Mouse (Mus musculus): ENCODE data around the gene Wdr26. TPM values are rescaled to one million over a fixed set of nuclear protein-coding genes. Genes with fewer than 3 reads are reported as not detected.

Wdr26 gene
- total RNA-seq, 2 experiments from 2014 or later, result 96.0 to 103 TPM

DNA sequence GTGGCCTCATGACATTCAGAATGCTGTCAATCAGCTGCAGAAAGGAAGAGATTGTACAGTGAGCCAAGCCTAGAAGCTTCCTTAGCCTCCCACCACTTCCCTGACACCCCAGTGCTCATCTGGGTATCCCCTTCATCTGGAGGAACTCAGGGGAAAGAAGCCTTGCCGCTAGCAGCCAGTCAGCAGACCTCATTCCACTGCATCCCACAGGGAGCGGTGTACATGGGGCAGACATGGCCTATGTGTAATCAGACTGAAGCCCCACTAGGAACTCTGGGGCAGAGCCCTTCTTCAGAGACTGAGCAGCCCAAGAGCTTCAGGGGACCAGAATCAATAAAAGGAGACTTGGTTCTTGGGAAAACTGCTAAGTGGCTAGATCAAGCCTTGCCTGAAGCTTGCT lies 33.3 kb upstream of the Wdr26 start:
- DNase-seq (ENCODE audit: low spot score), result no peak
- intact Hi-C loops (cut with DNase I), result no loop called here

DNA sequence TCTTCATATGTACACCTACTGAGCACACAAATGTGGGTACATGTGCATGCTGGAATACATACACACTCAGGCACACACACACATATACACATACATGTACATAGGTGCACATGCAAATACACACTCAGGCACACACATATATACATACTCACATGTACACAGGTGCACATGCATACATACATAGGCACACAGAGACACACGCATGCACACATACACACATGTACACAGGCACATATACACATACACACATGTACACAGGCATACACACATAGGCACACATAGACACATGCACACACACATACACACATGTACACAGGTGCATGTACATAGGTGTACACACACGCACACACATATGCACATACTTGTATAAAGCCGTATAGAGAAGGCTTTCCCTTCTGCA lies 29.4 kb upstream of the Wdr26 start:
- intact Hi-C loops (cut with DNase I), result no loop called here
- no peak for DNase-seq (ENCODE audit: low spot score)

DNA sequence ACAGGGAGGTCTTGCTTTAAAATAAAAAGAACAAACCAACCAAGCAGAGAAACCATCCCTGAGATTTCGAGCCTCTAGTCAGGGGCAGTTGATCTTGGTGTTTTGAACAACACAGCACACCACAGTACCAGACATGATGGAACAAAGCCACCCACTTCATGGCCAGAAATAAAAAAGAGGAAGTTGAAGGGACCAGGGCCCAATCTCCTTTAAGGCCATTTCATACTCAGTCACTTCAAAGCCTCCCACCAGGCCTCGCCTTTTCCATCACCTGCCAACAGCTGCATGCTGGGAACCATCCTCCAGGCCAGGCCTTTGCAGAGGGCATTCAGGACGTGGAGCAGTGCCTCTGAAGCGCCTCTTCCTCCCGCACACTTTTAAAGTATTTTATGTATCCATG lies 25.5 kb upstream of the Wdr26 start:
- DNase-seq (ENCODE audit: low spot score), result no peak
- intact Hi-C loops (cut with DNase I), result no loop called here

DNA sequence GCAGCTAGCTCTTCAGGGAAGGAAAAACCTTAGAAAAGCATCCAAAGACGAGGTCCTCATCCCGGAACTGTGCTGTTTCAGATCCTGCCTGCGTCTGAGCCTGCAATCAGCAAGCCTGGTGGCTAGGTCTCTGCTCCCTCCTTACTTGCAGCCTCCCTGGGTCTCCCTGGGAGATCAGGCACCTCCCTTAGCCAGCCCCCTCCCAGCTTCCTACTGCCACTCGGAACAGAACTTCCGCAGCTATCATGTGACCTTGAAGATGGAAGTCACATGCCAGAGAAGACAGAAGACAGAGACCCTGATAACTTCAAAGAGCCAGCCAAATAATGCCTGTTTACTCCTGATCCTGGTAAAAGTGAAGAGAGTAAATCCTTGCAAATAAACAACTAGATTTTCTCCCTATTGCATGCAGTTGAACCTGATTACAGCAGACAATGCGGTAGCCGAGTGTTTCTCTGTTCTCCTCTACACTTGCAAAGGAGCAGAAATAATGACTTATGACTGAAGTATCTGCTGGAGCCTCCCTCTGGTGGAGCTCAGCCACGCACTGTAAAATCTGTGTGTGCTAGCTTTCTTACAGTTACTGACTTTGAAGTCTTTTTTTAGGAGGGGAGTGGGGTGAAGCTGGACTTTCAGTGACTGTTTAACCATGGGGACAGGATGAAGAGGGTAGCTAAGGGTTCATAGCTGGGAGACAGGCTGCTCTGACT lies 22.7 kb upstream of the Wdr26 start:
- intact Hi-C loops (cut with DNase I), result loop anchor here (5.0 kb wide), 1 partner anchor 87 kb away; no protein-coding TSS in a partner anchor
- DNase-seq (ENCODE audit: low spot score), result no peak

DNA sequence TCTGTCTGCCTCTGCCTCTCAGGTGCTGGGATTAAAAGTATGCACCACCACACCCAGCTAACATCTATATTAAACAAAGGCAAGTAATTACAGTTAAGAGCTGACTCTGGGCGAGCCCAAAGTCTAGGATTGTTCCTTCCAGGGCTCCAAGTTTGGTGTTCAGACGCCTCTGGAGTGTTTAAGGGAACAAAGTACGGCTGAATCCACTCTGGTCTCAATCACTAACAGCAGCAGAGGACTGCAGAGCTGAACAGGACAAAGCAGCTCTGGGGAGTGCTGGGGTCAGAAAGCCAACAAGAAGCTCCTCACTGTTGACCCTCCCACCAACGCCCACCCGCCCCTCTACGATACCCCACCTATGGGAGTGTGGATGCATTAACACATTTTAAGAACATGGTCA lies 21.9 kb upstream of the Wdr26 start:
- intact Hi-C loops (cut with DNase I), result loop anchor here (5.0 kb wide), 1 partner anchor 86 kb away; no protein-coding TSS in a partner anchor
- DNase-seq (ENCODE audit: low spot score), result no peak

DNA sequence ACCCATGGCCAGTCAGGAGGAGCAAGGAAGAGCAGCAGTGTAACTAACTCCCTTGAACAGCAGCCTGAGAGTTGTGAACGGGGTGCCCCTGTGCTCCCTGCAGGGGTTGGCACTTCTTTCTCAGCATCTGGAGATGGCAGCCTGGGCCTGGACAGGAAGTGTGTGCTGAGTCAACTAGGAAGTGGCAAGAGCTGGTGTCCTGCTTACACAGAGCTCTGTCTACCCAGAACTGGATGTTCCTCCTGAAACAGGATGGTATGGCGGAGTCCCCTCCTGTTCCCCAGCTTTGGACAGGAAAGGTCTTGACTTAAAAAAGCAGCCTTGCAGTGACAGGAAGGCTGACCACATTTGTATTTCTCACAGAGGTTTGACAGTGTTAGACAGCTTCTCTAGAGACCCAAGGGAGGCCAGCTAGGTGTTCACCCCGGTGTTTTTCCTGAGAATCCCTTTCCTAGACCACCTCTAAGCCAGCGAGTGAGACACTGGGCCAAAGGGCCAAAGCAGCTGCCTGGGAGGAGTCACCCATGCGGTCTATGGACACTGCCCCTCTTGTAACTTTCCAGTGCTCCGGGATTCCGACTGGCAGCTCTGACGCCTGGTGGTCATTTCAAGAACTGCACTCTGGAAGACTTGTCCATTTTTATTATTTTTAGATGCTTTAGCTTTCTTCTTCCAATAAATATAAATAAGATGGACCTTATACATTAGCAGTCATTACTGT lies 20.7 kb upstream of the Wdr26 start:
- intact Hi-C loops (cut with DNase I), result loop anchor here (5.0 kb wide), 1 partner anchor 85 kb away; no protein-coding TSS in a partner anchor
- peak; percentile 58 for DNase-seq (ENCODE audit: low spot score)

DNA sequence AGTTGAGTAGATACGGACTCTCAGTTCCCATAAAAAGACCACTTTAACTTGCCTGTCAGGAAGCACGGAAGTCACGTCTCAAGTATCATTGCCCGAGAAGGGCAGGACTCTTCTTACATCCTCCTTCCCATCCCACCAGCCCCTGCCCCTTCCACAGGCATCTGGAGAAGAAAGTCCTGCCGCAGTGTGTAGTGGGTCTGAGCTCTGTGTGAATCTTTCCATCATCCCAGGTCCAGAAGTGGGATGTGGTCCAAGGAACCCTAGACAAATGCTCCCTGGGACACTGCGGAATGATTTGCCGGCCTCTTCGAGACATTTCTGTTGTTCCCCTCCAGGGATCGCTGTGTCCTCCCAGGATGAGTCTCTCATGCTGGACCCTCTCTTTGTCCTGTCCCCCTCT lies 20.0 kb upstream of the Wdr26 start:
- intact Hi-C loops (cut with DNase I), result loop anchor here (5.0 kb wide), 1 partner anchor 85 kb away; no protein-coding TSS in a partner anchor
- DNase-seq (ENCODE audit: low spot score), result no peak

DNA sequence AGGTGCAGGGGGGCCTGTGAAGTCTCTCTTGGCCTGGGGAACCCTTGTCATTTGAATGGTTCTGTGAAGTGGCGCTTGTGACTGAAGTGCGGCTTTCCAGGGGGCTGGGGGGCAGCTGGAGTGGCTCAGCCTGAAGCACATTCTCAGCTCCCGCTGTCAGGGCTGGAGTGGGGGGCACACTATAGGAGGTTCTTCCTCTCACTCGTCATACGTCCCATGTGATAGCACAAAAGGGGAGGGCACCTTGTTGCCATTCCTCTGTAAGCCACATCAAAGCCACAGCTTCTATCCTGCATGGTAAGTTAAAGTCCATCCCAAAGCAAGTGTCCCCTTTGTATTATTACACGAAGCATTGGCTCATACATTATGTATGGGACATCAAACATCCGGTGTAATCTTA lies 19.5 kb upstream of the Wdr26 start:
- intact Hi-C loops (cut with DNase I), result loop anchor here (5.0 kb wide), 1 partner anchor 84 kb away; no protein-coding TSS in a partner anchor
- DNase-seq (ENCODE audit: low spot score), result no peak

DNA sequence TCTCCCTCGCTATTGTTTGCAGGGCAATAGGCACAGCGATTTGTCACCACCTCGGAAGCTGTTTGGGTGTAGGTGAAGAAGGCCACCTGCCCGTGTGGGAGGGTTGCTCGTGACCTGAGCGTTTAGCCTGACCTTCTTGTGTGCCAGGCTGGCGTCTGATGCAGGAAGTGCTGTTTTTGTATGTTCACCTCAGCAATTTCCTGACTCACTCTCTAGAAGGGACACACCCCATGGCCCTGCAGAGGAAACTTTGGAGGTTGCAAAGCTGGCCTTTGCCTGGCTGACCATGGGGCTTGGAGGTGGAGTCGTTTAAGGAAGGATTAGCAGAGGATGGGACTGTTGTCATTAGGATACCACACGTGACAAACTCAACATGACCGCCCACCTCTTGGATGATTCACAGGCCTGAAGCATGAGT lies 18.9 kb upstream of the Wdr26 start:
- intact Hi-C loops (cut with DNase I), result loop anchor here (5.0 kb wide), 1 partner anchor 83 kb away; no protein-coding TSS in a partner anchor
- no peak for DNase-seq (ENCODE audit: low spot score)

DNA sequence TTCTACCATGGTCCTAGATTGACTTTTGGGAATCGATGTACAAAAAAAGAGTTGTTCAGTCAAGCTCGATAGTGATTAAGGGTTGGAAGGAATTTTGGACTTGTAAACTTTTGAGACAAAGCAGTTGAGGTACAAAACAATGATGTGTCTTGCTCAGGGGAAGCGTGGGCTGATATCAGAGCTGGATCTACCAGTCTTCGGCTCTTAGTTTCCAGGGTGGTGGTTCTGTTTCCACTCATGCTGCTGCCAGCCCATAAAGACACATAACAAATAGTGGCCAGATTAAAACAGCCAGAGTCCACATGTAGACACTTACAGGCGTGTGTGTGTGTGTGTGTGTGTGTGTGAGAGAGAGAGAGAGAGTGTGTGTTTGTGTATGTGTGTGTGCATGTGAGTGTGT lies 17.2 kb upstream of the Wdr26 start:
- no peak for DNase-seq (ENCODE audit: low spot score)
- intact Hi-C loops (cut with DNase I), result loop anchor here (2.0 kb wide), 1 partner anchor 14 kb away; no protein-coding TSS in a partner anchor

DNA sequence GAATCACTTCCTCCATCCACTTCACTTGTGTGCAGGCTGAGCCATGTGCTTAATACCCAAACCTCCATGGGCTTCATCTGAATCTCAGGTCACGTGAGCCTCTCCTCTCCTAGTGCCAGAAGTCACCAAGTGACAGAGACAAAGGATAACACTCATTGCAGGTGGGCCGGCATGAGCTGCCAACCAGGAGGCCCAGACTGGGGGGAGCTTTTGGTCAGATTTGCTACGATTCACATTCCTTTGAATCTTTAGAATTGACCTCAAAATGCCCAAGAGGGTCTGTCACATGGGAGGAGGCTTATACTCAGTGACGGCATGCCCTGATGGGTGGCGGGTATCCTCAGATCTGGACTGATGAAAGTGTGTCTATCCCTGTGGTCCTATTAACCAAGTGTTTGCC lies 16.8 kb upstream of the Wdr26 start:
- intact Hi-C loops (cut with DNase I), result loop anchor here (2.0 kb wide), 1 partner anchor 14 kb away; no protein-coding TSS in a partner anchor

DNA sequence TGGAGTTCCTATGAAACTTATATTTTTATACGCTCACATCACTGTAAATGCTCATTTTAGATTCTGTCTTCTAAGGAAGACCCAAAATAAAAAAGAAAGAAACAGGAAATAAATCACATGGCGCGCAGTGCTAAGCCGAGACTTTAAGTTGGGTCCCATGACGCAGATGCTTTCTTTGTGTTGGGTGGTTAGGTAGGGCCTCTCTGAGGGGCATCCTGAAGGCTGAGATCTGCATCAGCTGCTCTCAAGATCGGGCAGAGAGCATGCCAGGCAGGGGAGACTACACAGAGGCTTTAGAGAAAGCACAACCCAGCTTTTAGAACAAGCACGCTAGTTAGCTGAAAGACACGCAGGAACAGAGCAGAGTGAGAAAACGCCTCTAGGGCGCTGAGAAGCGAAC lies 16.0 kb upstream of the Wdr26 start:
- intact Hi-C loops (cut with DNase I), result loop anchor here (2.0 kb wide), 1 partner anchor 13 kb away; no protein-coding TSS in a partner anchor
- no peak for DNase-seq (ENCODE audit: low spot score)

More for the DNA sequence above, 16.8 kb upstream of the Wdr26 start:
- no peak for DNase-seq (ENCODE audit: low spot score)

DNA sequence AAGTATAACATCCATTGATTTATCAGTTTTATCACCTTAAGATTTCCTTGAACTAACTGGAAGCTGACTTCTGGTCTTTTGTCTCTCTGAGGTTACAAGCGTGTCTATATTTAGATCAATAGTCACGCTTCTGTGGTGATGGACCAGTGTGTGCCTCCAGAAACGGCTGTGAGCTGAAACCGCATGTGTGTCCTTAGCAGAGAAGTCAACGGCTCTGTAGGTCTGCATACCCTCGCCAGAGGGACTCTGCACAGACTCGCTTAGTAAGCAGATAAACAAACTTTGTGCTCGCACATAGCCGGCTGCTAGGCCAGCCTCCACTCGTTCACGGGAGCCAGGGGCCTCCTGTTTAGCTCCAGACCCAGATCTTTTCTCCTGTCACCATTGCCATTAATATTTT lies 15.0 kb upstream of the Wdr26 start:
- intact Hi-C loops (cut with DNase I), result no loop called here
- no peak for DNase-seq (ENCODE audit: low spot score)

DNA sequence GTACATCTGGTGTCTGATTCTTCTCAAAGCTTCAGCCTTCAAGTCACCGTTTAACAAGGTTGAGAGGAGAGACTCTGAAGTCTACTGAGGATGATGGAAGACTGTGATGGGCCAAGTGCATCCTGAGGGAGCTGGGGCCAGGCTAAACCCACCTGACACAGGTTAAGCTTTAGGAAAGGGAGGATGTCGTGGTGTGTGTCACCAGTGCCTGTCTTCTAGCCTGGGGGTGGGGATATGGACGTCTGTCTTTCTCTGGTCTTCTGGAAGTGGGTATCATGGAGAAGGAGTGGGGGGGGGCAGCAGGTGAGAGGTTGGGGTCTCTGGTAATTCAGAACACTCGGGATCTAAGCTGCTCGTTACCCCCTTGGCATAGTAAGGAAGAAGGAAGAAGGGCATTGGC lies 13.5 kb upstream of the Wdr26 start:
- intact Hi-C loops (cut with DNase I), result no loop called here
- DNase-seq (ENCODE audit: low spot score), result no peak

DNA sequence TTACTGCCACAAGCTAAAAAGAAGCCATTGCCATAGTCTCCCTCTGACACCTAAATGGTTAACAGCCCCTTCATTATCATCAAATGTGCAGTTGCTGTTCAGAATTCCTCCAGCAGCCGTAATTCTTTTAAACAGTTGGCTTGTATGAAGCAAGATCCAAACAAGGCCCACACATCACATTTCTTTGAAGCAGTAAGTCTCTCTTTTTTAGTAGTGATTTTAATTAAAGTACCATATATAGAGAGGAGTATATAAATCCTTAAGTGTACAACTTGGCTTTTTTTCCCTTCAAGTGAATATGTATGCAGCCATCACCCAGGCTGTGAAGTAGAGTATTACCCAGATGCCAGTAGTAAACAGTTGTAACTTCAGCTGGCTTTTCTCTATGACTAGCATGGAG lies 10.2 kb upstream of the Wdr26 start:
- intact Hi-C loops (cut with DNase I), result no loop called here
- no peak for DNase-seq (ENCODE audit: low spot score)

DNA sequence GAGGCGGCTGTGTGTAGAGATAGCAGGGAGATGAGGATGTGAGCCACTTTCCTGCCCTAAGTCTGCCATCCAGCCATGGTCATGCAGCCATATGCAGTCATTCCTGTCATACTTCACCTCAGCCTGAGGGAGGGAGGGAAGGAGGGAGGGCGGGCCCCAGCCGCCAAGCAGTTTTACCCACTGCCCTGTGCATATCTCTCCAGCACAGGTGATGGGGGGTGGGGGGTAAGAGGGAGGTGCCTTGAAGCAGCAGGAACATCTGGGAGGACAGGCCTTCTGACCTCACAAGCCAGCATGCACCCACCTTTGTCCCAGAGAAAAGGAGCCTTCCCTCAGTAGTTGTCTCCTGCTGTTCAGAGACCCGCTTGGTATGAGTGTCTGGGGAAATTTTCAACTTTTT lies 4.5 kb upstream of the Wdr26 start:
- no peak for DNase-seq (ENCODE audit: low spot score)
- intact Hi-C loops (cut with DNase I), result loop anchor here (10.0 kb wide), 1 partner anchor 202 kb away; no protein-coding TSS in a partner anchor

DNA sequence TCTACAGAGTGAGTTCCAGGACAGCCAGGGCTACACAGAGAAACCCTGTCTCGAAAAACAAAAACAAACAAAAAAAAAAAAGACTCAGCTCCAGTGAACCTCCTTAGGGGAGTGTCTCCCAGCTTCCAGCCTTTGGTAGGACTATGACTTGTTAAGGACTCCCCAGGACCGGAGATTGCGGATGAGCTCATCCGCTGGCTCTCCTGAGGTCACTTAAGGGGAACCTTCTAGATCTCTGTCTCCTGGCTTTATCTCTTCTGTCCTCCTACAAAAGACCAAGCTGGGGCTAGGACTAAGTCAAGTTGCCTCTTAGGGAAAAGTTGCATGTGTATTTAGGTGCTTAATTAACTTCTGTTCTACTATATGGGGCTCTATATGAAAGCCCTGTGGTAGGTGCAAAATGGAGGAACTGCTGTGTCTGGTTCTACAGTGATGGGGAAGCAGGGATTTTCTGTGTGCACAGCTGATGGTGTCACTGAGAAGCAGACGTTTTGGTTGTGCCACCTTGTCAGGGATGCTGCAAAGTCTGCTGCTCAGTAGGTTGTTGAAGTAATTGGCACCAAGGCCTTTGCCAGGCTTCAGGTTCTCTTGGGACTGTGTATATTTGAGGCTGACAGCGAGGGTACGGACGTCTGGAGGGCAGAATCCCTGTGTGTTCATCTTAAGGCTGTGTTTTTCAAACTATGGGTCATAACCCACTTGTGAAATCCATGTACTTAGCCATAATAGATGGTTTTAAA lies 2.7 kb upstream of the Wdr26 start:
- intact Hi-C loops (cut with DNase I), result loop anchor here (2.0 to 10.0 kb wide), 2 partner anchors 14 to 200 kb away; no protein-coding TSS in a partner anchor
- no peak for DNase-seq (ENCODE audit: low spot score)

DNA sequence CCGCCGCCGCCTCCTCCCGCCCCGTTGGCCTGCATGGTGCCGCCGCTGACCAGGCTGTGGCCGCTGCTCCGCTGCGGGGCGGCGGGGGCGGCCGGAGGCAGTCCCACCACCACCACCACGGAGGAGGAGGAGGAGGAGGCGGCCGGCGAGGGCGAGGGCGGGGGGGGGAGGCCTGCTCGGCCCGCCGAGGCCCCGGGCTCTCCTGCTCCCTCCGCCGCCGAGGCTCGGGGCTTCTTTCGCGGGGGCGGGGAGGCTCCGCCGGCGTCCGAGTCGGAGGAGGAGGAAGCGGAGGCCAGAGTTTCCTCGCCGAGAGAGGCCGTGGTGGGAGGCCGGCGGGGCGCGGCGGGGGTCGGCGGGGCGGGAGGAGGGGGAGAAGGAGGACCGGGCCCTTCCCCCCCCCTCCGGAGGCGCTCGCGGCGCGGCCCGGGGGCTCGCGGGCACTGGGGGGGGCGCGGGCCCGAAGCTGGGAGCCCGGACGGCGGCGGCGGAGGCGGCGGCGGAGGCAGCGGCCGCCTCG lies 340 bp downstream of the Wdr26 start:
- intact Hi-C loops (cut with DNase I), result loop anchor here (10.0 kb wide), 1 partner anchor 197 kb away; no protein-coding TSS in a partner anchor
- DNase-seq (ENCODE audit: low spot score), result no peak

DNA sequence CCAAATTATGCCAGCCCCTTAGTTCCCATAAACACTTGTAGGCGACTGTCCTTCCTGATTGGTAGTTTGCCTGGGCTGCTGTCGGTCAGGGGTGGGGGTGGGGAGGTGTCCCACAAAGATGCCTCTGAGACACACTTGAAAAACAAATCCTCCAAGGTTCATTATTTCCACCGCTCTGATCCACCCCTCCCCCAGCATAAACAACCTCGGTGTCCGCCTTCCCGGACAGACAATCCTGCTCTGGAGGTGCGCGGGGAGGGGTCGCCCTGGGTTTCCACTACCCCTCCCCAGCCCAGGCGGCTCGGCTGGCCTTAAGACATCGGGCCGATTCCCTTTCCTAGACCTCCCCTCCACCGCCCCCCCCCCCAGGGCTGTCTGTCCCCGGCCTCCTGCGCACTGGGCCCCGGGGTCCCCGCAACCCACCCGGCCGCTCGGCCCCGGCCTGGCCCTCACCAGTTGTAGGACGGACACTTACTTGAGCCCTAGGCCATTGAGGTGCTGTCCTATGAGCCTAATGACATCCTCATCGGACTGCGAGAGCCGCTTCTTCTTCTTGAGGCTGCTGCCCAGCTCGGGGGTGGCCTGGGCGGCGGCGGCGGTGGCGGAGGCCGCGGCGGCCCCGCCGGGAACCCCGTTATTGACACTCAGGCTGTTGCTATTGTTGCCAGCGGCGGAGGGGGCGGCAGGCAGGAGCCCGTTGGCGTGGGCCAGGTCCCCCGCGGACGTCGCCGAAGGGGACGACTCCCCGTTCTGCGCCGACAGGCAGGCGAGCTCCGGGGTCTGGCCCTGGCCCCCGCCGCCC lies 999 bp downstream of the Wdr26 start:
- intact Hi-C loops (cut with DNase I), result loop anchor here (10.0 kb wide), 1 partner anchor 196 kb away; no protein-coding TSS in a partner anchor

More for the DNA sequence above, 999 bp downstream of the Wdr26 start:
- peak; percentile 30 for DNase-seq (ENCODE audit: low spot score)

Measured in heart, postnatal 25 days (tissue).